Mouse (Mus musculus): ENCODE measurements around the gene Shc4.

The Shc4 gene

DNA sequence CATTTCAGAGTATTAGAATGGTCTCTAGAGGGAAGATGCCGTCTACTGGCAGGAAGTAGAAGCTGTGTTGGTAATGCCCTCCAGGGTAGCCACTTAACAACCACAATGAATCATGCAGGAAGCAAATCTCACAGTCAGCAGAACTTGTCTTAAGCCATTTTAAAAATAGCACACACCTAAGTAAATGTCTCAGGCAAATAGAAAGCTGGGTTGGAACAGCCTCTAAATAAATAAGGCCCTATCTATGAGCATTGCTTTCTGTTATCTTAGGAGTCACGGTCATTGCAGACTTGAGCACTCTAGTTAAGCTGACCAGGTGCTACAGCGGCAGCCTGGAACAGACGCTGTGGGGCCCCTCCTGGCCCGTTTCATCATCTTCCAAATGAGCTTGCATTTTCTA, 56.8 kb downstream of the Shc4 start:
- DNase-seq (ENCODE audit: low read depth, low spot score): peak; percentile 46
- Histone ChIP-seq H3K27me3 (ENCODE audit: control insufficient read depth, insufficient read depth, low read length, poor library complexity, severe bottlenecking) (no peaks in the 10 kb centered on the region; the same call in 1 of the 2 replicates), H3K36me3 (ENCODE audit: control insufficient read depth, insufficient read depth, low read length, poor library complexity, severe bottlenecking) (no peaks in the 10 kb centered on the region)

DNA sequence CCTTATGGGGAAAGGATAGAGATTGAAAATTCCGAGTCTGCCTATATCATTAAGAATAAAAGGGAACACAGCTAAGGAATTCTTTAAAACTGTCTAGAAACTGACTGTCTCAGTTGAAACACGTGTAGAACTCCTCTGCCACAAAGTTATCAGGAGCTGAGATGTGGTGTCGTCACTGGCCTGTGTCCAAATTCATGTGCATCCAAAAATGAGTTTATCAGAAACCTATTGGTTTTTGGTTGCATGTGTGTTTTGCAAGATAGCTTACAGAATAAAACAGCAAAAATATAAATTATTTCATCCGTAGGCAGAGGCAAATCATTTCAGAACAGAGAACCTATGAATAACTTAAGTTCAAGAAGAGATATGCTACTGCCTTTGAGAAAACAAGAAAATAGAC, 57.3 kb downstream of the Shc4 start:
- DNase-seq (ENCODE audit: low read depth, low spot score): no peak
- H3K27me3 ChIP-seq (ENCODE audit: control insufficient read depth, insufficient read depth, low read length, poor library complexity, severe bottlenecking): no peaks in the 10 kb centered on the region; the same call in 1 of the 2 replicates

DNA sequence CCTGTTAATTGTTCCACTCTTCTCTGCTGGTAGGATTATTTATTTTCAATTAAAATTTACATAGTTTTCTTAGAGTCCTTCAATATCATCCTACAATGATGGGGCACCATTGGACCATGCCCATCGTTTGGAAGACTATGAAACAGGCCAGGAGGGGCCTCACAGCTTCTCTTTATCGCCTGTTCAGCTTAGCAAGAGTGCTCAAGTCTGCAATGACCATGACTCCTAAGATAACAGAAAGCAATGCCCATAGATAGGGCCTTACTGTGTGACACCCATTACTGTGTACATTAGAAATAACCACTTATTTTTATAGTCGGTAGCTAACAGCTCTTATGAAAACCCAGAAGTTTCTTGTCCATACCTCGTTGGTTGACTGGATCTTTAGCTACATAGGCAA, 58.0 kb downstream of the Shc4 start:
- Histone ChIP-seq H3K27me3 (ENCODE audit: control insufficient read depth, insufficient read depth, low read length, poor library complexity, severe bottlenecking) (no peaks in the 10 kb centered on the region; the same call in 1 of the 2 replicates), H3K36me3 (ENCODE audit: control insufficient read depth, insufficient read depth, low read length, poor library complexity, severe bottlenecking) (no peaks in the 10 kb centered on the region)
- no peak for DNase-seq (ENCODE audit: low read depth, low spot score)

More for the DNA sequence above, 57.3 kb downstream of the Shc4 start:
- H3K36me3 ChIP-seq (ENCODE audit: control insufficient read depth, insufficient read depth, low read length, poor library complexity, severe bottlenecking): no peaks in the 10 kb centered on the region

DNA sequence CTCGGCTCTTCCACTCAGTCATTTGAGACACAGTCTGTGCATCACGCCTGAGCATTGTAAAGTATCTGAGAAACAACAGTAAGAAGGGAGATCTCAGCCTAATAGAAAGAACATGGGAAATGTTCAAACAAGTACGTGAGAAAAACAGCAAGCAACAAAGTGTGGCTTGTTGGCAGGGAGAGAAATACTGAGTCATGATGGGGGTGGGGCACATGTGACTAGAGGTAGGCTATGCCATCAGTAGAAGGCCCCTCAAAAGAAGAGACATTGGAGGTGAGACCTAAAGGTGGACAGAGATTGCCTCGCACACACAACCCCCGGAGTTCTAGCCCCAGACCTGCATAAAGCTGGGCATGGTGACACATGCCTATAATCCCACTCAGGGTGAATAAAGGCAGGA, 58.7 kb downstream of the Shc4 start:
- no peaks in the 10 kb centered on the region; the same call in 1 of the 2 replicates for H3K27me3 ChIP-seq (ENCODE audit: control insufficient read depth, insufficient read depth, low read length, poor library complexity, severe bottlenecking)
- no peak for DNase-seq (ENCODE audit: low read depth, low spot score)
- H3K36me3 ChIP-seq (ENCODE audit: control insufficient read depth, insufficient read depth, low read length, poor library complexity, severe bottlenecking): no peaks in the 10 kb centered on the region

DNA sequence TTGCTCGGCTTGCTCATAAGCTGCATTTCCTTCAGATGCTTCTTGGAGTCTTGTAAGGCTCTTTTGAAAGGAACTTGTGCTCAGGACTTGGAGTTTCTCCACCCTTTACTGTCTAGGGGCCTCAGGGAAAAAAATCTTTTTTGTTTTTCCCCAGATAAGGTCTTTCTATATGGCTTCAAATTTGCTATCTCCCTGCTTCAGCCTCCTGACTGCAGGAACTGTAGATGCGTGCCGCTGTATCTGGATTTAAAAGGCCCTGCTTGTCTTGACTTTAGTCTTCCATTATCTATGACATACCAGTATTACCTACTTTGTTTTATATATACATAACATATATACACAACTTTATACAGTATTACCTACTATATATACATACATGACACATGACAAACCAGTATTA, 61.4 kb downstream of the Shc4 start:
- no peaks in the 10 kb centered on the region for H3K27me3 ChIP-seq (ENCODE audit: control insufficient read depth, insufficient read depth, low read length, poor library complexity, severe bottlenecking)
- H3K36me3 ChIP-seq (ENCODE audit: control insufficient read depth, insufficient read depth, low read length, poor library complexity, severe bottlenecking): no peaks in the 10 kb centered on the region
- no peak for DNase-seq (ENCODE audit: low read depth, low spot score)

DNA sequence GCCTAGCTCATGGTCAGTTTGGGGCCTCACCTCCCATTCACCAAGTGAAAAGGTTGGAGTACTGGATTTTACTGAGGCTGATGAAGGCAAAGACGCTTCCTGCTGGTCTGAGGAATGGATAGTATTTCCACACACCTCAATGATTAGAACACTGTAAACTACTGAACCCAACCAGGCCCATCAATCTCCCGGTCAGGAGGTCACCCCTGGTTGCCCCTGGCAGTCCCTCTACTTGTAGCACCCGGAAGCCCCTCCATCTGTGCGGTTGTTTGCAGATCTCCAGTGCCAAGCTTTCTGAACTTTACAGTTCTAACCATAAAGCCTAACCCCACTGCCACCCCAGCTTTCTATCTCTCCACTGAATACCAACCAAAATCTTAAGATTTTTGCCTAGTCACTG, 62.8 kb downstream of the Shc4 start:
- Histone ChIP-seq H3K36me3 (ENCODE audit: control insufficient read depth, insufficient read depth, low read length, poor library complexity, severe bottlenecking) (no peaks in the 10 kb centered on the region), H3K27me3 (ENCODE audit: control insufficient read depth, insufficient read depth, low read length, poor library complexity, severe bottlenecking) (no peaks in the 10 kb centered on the region)
- no peak for DNase-seq (ENCODE audit: low read depth, low spot score)

DNA sequence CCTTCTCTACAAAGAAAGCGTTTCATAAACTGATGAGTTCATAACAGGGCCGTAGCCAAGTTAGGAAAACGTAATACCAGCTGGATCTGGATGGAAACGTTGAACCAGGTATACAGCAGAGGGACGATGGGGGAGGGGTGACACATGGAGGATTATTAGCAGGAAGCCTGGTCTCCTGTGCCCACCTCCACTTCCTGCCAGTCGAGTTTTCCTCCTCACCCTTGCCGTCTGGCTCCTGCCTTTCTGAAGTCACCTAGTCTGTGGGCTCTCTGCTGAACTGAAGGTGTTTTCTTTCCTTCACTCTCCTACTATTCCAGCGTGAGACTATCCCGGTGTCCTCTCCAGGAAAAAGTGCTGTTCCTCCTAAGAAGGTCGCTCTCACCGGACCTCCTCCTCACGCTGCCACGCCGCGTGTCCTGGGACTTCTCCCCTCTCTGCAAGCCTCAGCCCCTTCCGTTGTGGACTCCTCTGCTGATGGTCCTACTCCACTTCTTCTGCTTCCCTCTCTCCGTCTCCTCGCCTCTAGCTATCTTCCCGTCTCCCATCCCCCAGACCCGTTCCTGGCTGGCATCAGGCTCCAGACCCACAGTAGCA, 63.3 kb downstream of the Shc4 start:
- H3K36me3 ChIP-seq (ENCODE audit: control insufficient read depth, insufficient read depth, low read length, poor library complexity, severe bottlenecking): no peaks in the 10 kb centered on the region
- no peak for DNase-seq (ENCODE audit: low read depth, low spot score)
- no peaks in the 10 kb centered on the region for H3K27me3 ChIP-seq (ENCODE audit: control insufficient read depth, insufficient read depth, low read length, poor library complexity, severe bottlenecking)

DNA sequence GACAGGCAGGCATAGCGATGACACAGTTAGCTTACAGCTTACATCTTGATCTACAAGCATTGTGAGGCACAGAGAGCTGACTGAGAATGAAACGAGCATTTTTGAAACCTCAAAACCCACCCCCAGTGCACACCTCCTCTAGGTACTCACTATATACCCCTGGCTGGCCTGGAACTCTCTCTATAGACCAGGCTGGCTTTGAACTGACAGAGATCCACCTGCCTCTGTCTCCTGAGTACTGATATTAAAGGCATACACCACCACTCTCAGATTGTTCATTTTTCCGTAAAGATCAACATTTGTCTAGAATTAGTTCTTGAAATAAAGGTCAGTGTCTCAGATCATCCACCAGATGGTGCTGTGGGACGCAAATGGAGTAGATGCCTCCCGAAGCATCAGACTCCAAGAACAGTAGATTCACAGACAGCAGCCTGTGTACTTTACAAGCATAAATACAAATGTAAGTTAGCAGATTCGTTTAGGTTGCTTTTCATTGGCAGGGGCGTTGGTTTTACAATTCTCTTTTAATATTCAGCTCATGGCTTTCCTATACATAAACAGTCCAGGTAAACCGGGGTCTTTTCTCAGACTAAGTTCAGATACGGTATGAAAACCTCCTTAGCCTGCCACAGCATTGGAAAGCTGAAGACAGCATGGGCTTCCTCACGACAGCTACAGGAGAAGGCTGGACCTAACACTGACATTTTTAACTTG, 64.0 kb downstream of the Shc4 start:
- H3K36me3 ChIP-seq (ENCODE audit: control insufficient read depth, insufficient read depth, low read length, poor library complexity, severe bottlenecking): no peaks in the 10 kb centered on the region

DNA sequence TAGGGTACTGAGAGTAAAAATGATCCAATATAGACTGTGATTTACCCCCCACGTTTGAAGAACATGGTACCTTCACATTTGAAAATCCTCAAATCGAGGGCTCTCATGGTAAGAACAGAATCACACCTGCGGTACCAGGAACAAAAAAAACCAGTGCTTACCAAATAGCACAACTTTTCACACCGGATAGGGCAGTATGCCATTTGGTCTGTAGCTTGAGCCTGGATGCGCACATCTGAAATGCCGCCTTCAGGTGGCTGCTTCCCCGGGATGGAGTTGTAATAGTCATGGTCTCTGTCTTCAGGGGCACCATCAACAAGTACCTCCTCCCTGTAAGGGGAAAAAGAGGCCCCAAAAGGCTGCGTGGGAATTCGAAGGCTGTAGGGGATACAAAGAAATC, 68.6 kb downstream of the Shc4 start:
- DNase-seq (ENCODE audit: low read depth, low spot score): no peak
- Histone ChIP-seq H3K27me3 (ENCODE audit: control insufficient read depth, insufficient read depth, low read length, poor library complexity, severe bottlenecking) (no peaks in the 10 kb centered on the region), H3K36me3 (ENCODE audit: control insufficient read depth, insufficient read depth, low read length, poor library complexity, severe bottlenecking) (no peaks in the 10 kb centered on the region)

More for the DNA sequence above, 64.0 kb downstream of the Shc4 start:
- H3K27me3 ChIP-seq (ENCODE audit: control insufficient read depth, insufficient read depth, low read length, poor library complexity, severe bottlenecking): no peaks in the 10 kb centered on the region
- peak; percentile 80 for DNase-seq (ENCODE audit: low read depth, low spot score)

DNA sequence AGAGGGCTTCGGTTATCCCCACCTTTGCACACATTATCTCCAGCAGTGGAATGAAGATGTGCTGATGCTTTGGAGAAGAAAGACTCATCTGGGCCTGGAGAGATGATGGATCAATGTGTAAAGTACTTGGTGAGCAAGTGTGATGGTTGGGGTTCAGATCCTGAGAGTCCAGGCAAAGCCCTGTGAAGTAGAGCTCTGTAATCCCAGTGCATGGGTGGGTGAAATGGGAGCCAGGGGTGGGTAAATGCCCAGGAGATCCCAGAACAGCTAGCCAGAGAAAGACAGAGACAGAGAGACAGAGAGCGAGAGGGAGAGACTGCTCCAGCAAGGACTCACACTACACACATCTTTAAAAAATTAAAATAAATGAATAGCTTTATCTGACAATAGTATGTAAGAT, 70.7 kb downstream of the Shc4 start:
- Histone ChIP-seq H3K27me3 (ENCODE audit: control insufficient read depth, insufficient read depth, low read length, poor library complexity, severe bottlenecking) (no peaks in the 10 kb centered on the region), H3K36me3 (ENCODE audit: control insufficient read depth, insufficient read depth, low read length, poor library complexity, severe bottlenecking) (no peaks in the 10 kb centered on the region)
- no peak for DNase-seq (ENCODE audit: low read depth, low spot score)

DNA sequence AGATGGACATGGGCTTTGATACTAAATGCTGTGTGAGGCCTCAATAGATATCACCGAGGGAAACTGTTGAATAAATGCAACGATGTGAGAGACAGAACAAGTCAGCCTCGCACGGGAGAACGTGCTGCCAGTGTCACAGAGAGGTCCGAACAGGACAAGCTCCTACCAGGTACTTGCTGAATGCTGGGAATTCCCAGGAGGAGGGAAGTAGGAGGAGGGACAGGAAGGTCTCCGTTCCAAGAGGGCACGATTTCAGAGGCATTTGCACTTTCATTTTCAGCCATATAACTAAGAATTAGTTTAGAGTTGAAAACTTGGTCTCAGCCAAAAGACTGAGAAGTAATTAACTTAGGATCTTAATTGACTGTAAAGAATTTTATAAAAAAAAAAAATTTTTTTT, 72.4 kb downstream of the Shc4 start:
- no peaks in the 10 kb centered on the region for H3K27me3 ChIP-seq (ENCODE audit: control insufficient read depth, insufficient read depth, low read length, poor library complexity, severe bottlenecking)
- no peak for DNase-seq (ENCODE audit: low read depth, low spot score)

DNA sequence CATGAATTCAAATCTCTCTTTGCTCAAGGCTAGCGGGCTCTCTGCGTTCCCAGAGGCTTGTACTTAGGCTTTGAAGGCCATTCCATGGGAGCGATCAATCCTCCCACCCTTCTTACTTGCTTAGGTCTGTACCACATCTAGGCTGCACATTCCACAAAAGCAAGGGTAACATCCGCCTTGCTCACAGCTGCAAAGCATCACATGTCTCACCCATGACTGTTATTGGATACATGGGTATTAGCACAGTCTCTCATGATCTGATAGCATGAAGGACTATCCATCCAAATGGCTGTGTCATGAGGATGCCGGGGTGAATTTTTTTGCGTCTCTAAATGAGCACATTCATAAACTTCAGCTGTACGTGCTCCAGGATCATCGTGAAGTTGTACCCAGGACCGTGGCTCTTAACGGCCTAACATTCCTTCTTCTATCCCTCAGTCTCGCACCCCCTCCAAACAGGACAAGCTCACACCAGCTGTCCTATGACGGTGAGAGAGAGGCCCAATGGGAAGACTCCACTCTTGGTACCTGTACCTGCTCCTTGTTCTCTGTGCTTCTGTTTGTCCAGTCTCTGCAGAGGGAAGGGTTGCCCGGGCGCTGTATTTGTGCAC, 73.1 kb downstream of the Shc4 start:
- H3K36me3 ChIP-seq (ENCODE audit: control insufficient read depth, insufficient read depth, low read length, poor library complexity, severe bottlenecking): no peaks in the 10 kb centered on the region
- no peak for DNase-seq (ENCODE audit: low read depth, low spot score)
- H3K27me3 ChIP-seq (ENCODE audit: control insufficient read depth, insufficient read depth, low read length, poor library complexity, severe bottlenecking): no peaks in the 10 kb centered on the region

More for the DNA sequence above, 72.4 kb downstream of the Shc4 start:
- no peaks in the 10 kb centered on the region for H3K36me3 ChIP-seq (ENCODE audit: control insufficient read depth, insufficient read depth, low read length, poor library complexity, severe bottlenecking)

DNA sequence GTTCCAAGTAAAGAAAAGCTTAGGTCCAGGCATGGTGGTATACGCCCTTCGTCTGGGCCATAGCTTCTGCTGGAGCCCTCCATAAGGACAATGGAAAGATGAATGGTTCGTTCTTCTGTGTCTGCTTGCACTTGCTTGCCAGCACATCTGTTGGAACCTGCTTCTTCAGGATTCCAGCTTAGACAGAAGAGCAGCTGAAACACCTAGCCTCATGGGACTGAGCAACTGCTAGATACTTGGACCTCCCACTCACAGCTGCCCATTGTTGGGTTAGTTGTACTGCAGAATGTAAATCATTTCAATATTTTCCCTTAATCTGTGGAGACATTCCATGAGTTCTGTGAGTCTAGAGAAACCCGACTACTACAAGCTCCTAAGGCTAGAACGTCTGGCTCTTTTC, 73.9 kb downstream of the Shc4 start:
- Histone ChIP-seq H3K36me3 (ENCODE audit: control insufficient read depth, insufficient read depth, low read length, poor library complexity, severe bottlenecking) (no peaks in the 10 kb centered on the region), H3K27me3 (ENCODE audit: control insufficient read depth, insufficient read depth, low read length, poor library complexity, severe bottlenecking) (no peaks in the 10 kb centered on the region; the same call in 1 of the 2 replicates)
- DNase-seq (ENCODE audit: low read depth, low spot score): no peak

DNA sequence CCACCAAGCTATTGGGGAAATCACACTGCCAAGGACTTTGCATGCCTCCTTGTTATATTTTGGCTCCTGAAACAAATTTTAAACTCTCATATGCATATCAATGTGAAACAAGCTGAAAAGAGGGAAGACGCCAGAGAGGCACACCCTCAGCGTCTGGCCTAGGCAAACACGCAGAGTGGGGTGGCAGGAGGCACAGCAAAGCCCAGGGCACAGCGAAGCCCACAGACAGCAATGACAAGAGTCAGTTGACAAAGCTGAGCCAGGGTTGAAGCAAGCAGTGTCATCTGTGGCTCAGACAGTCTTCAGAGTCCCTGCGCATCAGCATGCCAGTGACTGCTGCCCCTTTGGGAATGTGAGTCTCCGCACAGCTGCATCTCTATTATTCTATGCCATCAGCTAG, 79.0 kb downstream of the Shc4 start:
- H3K36me3 ChIP-seq (ENCODE audit: control insufficient read depth, insufficient read depth, low read length, poor library complexity, severe bottlenecking): no peaks in the 10 kb centered on the region
- H3K27me3 ChIP-seq (ENCODE audit: control insufficient read depth, insufficient read depth, low read length, poor library complexity, severe bottlenecking): no peaks in the 10 kb centered on the region; the same call in 1 of the 2 replicates
- DNase-seq (ENCODE audit: low read depth, low spot score): no peak

DNA sequence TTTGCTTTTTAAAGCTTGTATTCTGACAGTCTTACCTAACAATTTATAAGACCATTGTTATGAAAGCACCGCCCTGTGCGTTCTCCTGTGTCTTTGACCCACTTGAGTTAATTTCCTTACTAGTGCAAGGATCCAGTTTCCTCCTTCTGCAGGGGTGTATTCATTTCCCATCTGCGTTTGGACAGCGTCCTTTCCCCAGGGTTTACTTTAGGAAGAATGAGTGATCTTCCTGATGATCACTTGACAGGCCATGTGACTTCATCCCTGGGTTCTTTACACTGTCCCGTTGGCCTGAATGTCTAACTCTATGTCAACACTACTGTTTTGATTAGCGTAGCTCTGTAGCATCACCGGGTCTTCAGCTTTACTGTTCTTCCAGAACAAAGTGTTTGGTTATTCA, 86.6 kb downstream of the Shc4 start:
- H3K36me3 ChIP-seq (ENCODE audit: control insufficient read depth, insufficient read depth, low read length, poor library complexity, severe bottlenecking): no peaks in the 10 kb centered on the region
- H3K27me3 ChIP-seq (ENCODE audit: control insufficient read depth, insufficient read depth, low read length, poor library complexity, severe bottlenecking): no peaks in the 10 kb centered on the region
- DNase-seq (ENCODE audit: low read depth, low spot score): no peak

All from splenic B cell, adult 2 months (primary cell).